Mouse (Mus musculus): ENCODE results near the gene Nr2c2ap.
A peak's percentile ranks its signal among the peaks of the same experiment; 100 is the strongest.

Gene Nr2c2ap

DNA sequence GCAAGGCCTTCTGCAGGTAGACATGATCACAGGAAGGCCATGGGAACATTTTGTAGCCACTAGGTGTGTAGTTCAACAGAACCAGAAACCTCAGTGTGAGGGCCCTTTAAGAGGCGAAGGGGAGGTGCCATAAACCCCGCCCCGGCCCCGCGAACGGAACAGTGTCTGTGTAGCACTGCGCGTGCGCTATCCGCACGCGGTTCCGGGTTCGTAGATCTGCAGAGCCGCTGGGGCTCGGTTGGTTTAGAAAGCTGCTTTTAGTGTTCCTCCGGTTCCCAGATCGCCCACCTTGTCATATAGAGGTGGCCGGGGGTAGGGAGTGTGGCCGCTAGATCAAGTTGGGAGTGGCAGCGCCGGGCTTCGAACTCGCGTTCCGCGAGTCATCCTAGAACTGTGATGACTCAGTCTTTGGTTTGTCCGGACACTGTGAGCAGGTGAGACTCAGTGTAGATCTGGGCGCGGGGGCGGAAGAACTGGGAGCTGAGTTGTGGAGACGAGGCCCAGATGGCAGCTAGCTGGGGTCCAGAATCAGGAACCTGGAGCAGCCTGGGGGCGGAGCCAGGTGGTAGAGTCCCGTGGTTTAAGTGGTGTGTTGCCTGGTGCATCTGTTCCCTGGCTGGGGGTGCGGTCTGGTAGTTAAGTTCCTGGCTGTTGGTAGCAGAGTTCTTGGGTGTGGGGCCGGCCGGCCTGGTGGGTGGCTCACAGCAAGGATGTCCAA lies at the start of gene Nr2c2ap:
Nr2c2ap (plus strand) TSS at position 168 of the 718 bp plus-strand sequence.
- DNase-seq (ENCODE audit: extremely low spot score) = peak; percentile 83

DNA sequence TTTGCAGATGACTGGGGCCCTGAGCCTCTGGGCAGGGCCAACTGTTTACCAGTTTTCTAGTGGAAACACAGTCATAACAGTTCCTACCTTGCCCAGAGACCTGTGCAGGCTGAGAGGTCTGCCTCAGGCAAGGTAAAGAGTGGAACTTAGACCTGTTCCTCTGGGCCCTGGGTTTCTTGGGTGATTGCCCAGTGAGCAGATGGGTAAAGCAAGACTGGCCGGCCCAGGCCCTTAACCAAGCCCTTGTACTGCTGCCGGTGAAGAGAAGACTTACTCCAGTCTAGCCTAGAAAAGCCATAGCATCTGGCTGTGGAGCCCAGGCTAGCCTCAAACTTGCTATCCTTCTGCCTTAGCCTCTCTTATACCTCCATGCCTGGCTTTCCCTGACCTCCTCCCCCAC lies 49.2 kb upstream of the Nr2c2ap start:
- no peak for DNase-seq (ENCODE audit: extremely low spot score)

- peak; percentile 69 for DNase-seq (ENCODE audit: extremely low spot score)
These were observed 47.8 kb upstream of the Nr2c2ap start, which contains the start of gene Hapln4 for GRCm38 (mm10) chr8:70083285-70083684. TSS of gene Hapln4 (plus strand) at chr8:70083457.

- DNase-seq (ENCODE audit: extremely low spot score) = peak; percentile 48
These were observed 46.7 kb upstream of the Nr2c2ap start for GRCm38 (mm10) chr8:70084191-70085065.

DNA sequence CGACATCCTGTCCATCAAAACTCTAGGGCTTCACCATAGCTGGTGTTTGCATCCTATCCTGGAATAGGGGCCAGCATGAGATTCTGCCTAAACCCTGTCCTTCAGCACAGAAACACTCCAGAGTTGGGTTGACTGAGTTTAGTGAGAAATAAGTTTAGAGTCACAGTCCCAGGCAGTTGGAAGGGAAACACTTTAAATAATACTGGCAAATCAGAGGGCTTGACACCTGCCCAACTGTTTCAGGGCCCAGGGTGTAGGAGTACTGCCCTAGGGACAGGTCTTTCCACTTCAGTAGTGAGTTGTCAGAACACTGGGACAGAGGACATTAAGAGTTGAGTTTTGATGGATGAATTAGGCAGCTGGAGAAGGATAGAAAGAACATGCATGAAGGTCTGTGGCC lies 45.0 kb upstream of the Nr2c2ap start:
- no peak for DNase-seq (ENCODE audit: extremely low spot score)

- DNase-seq (ENCODE audit: extremely low spot score) = no peak
These were observed 43.9 kb upstream of the Nr2c2ap start for GRCm38 (mm10) chr8:70087237-70087636.

- DNase-seq (ENCODE audit: extremely low spot score) = peak; percentile 74
These were observed 43.1 kb upstream of the Nr2c2ap start for GRCm38 (mm10) chr8:70087836-70088650.

GRCm38 (mm10) chr8:70089296-70089960 lies 41.7 kb upstream of the Nr2c2ap start:
- no peak for DNase-seq (ENCODE audit: extremely low spot score)

GRCm38 (mm10) chr8:70092786-70093185 lies 38.3 kb upstream of the Nr2c2ap start:
- DNase-seq (ENCODE audit: extremely low spot score) = no peak

DNA sequence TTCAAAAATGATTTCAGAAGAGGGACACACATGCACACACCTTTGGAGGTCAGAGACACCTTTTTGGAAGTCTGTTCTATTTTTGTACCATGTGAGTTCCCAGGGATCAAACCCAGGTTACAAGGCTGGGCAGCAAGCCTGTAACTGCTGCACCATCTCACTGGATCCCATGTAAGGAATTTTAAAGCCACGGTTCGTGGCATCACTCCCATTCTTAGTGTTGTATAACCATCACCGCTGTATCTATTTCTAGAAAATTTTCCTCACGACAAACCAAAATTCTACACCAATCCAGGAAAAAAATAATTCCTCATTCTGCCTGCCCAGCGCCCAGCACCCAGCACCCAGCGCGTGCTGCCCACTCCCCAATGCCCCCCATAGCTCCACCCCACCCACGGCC lies 31.9 kb upstream of the Nr2c2ap start:
- DNase-seq (ENCODE audit: extremely low spot score) = no peak

- no peak for DNase-seq (ENCODE audit: extremely low spot score)
These were observed 30.9 kb upstream of the Nr2c2ap start for GRCm38 (mm10) chr8:70100241-70100640.

- no peak for DNase-seq (ENCODE audit: extremely low spot score)
These were observed 26.6 kb upstream of the Nr2c2ap start for GRCm38 (mm10) chr8:70104506-70104905.

GRCm38 (mm10) chr8:70104922-70105321 lies 26.2 kb upstream of the Nr2c2ap start:
- DNase-seq (ENCODE audit: extremely low spot score) = no peak

DNA sequence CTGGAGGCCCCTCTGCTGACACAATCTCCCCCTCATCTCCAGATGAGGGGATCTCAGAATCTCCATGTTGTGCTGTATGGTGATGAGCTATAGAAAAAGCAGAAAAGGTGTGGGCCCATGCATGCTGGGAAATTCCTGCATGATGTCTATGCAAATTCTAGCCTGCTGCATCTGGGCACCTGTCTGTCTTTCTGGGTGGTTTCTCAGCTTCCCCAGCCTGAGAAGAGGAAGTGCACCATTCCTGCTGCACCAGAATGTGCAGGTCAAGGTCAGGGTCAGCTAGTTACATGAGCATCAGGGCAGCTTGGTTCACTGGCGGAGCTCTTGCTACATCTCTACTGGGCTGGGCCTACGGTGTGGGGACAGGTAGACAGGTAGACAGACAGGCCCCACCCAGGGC lies 20.7 kb upstream of the Nr2c2ap start:
- no peak for DNase-seq (ENCODE audit: extremely low spot score)

DNA sequence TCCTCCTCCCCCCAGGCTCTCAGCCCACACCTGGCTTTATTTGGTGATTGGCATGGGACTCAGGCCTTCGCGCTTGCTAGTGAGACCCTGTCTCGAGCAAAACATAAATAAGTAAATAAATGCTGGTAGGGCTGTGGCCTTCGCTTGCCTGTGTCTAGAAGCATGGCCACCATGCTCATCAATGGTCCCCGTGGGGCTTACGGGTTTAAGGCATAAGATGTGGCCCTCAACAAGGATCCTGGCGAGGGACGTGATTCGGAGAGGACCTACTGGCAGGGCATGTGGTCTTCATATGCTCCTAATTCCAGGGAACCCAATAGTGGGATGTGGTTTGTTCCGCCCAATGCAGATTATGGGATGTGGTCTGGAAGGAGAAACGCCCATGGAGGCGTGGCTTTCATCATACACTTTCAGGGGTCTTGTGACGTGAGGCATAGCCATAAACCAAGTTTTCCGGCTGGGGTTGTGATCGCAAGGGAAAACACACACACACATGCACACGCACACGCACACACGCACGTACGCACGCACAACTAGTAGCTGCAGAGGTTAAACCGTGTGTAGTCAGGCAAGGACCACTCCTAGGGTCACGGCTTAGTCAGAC lies 19.8 kb upstream of the Nr2c2ap start:
- no peak for DNase-seq (ENCODE audit: extremely low spot score)

- no peak for DNase-seq (ENCODE audit: extremely low spot score)
These were observed 18.6 kb upstream of the Nr2c2ap start for GRCm38 (mm10) chr8:70112401-70113016.

GRCm38 (mm10) chr8:70114488-70114887 lies 16.6 kb upstream of the Nr2c2ap start:
- DNase-seq (ENCODE audit: extremely low spot score) = no peak

DNA sequence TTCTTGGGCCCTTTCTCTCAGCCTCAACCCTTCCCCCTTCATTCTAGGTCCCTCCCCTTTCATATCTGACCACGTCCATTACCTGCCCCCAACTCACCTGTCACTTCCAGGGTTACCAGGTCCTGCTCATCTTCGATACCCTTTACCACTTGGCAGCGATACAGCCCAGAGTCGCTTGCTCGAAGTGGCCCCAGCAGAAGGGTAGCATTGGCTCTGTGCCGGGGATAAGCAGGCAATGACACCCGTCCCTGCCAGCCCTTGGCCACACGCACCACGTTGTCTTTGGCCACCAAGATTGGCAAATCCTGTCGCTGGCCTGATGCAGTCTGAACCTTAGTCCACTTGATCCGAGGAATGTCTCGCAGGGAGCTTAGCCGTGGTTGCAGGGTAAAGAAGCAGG lies 16.2 kb upstream of the Nr2c2ap start:
- no peak for DNase-seq (ENCODE audit: extremely low spot score)

DNA sequence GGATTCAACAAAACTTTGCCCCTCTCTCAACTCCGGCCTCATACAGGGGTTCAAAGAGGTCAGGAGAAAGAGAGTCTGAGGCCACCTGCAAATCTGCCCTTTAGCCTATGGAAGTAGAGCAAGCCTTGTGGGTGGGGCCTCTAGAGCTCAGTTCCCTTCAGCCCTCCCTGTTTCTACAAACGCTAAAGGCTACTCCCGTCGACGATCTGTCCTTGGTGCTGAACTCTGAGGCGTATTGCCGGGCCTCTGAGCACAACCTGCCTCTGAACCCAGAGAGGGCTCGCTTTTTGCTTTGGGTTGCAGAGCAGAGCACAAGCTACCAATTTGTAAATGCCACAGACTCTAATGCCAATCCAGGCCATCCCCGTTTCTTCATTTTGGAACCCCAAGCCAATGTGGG lies 13.5 kb upstream of the Nr2c2ap start:
- DNase-seq (ENCODE audit: extremely low spot score) = peak; percentile 47

Measured in embryo, embryonic 9.5 days (tissue).